Comparison of ENCODE assay signal across 20 mouse cellular contexts in the genomic region with DNA sequence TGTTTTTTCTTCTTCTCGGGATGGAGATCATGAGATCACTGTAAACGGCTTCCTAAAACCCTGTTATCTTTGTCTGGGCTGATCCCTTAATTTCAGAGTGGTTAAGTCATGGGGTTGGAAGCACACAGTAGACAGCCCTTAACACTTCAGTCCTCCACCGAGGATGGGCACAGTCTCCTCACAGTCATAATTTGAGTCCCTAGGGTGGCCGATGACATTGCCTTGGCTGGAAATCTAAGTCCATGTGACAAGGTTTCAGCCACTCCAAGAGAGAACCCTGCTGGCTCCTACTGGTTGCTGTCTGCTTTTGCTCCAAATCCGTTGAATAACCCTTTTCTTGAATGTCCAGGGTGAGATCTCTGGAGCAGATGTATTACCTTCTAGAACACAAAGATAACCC.
A peak's percentile ranks its signal among the peaks of the same experiment; 100 is the strongest.
DNase-seq lines count a peak whose midpoint lies in the region; ATAC-seq lines count a peak whose summit lies in the region.
"Had no signal": no experiment of that assay in that cellular context is flagged by ENCODE, and none has a peak within 500 bp of the region (broad histone marks: within the 10 kb centered on the region; RNA-seq: fewer than 3 reads in every experiment).

No protein-coding gene starts in this region.

- peaks cover 32% of the 10 kb centered on the region for H3K4me1 ChIP-seq in heart, embryonic 12.5 days (replicated peaks)
- H3K4me1 ChIP-seq in neural tube, embryonic 11.5 days (ENCODE audit: control insufficient read depth, insufficient read depth, low read length) = 0 out of 2 replicates have a peak, but pooled peaks cover 5% of the 10 kb centered on the region

- no peak overlapping the region for H3K4me2 ChIP-seq in heart, embryonic 12.5 days
- H3K4me2 ChIP-seq in neural tube, embryonic 11.5 days (ENCODE audit: low read depth) = no peak overlapping the region
- H3K4me2 ChIP-seq: embryonic facial prominence, embryonic 13.5 days; forebrain, embryonic 15.5 days; heart, embryonic 13.5 days; neural tube, embryonic 12.5 days had no signal

- peak; percentile 56 to 60 for DNase-seq in heart, adult 18-20 months
- peak; percentile 6 for DNase-seq in neural tube, embryonic 11.5 days (ENCODE audit: low spot score)
- DNase-seq in neural tube, embryonic 10.5 days (ENCODE audit: extremely low spot score, low spot score) = no peak
- peak; percentile 46 for DNase-seq in heart, postnatal 25 days (ENCODE audit: low spot score)
- DNase-seq in Muller cell, postnatal 12 days (ENCODE audit: inconsistent ontology term) = no peak
- DNase-seq in thymus, postnatal 0 days (ENCODE audit: low spot score) = no peak
- DNase-seq: adrenal gland, adult 8-10 months; cerebellum, adult 8-10 months; kidney, adult 9 months; kidney, postnatal 4 days; layer of hippocampus, adult 9-11 months; liver, postnatal 0 days had no signal

- H3K36me3 ChIP-seq in heart, embryonic 12.5 days = no peaks in the 10 kb centered on the region
- H3K36me3 ChIP-seq in neural tube, embryonic 11.5 days (ENCODE audit: control insufficient read depth, insufficient read depth, low read length) = no peaks in the 10 kb centered on the region
- H3K36me3 ChIP-seq: embryonic facial prominence, embryonic 13.5 days; forebrain, embryonic 15.5 days; heart, embryonic 13.5 days; limb, embryonic 10.5 days; neural tube, embryonic 12.5 days had no signal

- intact Hi-C loops in heart, postnatal 25 days (cut with DNase I) = loop anchor here (5.0 kb wide), 1 partner anchor 88 kb away; no protein-coding TSS in a partner anchor

- ATAC-seq in heart, embryonic 12.5 days (ENCODE audit: insufficient number of reproducible peaks, low FRiP score) = no peak
- ATAC-seq in neural tube, embryonic 11.5 days (ENCODE audit: insufficient read depth, low FRiP score, low TSS enrichment) = no peak
- ATAC-seq: forebrain, embryonic 15.5 days; inflammation-experienced regulatory T-cells, adult 6 months; liver, postnatal 0 days had no signal

- H3K27ac ChIP-seq in heart, embryonic 12.5 days (ENCODE audit: poor library complexity, severe bottlenecking) = no peak overlapping the region
- H3K27ac ChIP-seq in neural tube, embryonic 11.5 days (ENCODE audit: low read depth, low read length) = no peak overlapping the region
- H3K27ac ChIP-seq: embryonic facial prominence, embryonic 13.5 days; forebrain, embryonic 15.5 days; heart, embryonic 13.5 days; left cerebral cortex, adult 2 months; limb, embryonic 10.5 days; neural tube, embryonic 12.5 days had no signal

- WGBS in heart, embryonic 12.5 days = 39% methylated on average over 5 of the region's 5 CpGs
- 73% methylated on average over 5 of the region's 5 CpGs for WGBS in neural tube, embryonic 11.5 days

- no peaks in the 10 kb centered on the region for H3K9me3 ChIP-seq in heart, embryonic 12.5 days (replicated peaks)
- no peaks in the 10 kb centered on the region for H3K9me3 ChIP-seq in neural tube, embryonic 11.5 days (ENCODE audit: control insufficient read depth, low read length)
- H3K9me3 ChIP-seq: embryonic facial prominence, embryonic 13.5 days; forebrain, embryonic 15.5 days; heart, embryonic 13.5 days; limb, embryonic 10.5 days; neural tube, embryonic 12.5 days had no signal

- H3K27me3 ChIP-seq in heart, embryonic 12.5 days (replicated peaks) = no peaks in the 10 kb centered on the region
- H3K27me3 ChIP-seq in neural tube, embryonic 11.5 days (ENCODE audit: control insufficient read depth, insufficient read depth, low read length) = no peaks in the 10 kb centered on the region
- H3K27me3 ChIP-seq: embryonic facial prominence, embryonic 13.5 days; forebrain, embryonic 15.5 days; heart, embryonic 13.5 days; neural tube, embryonic 12.5 days had no signal

- no peak overlapping the region for H3K9ac ChIP-seq in heart, embryonic 12.5 days
- H3K9ac ChIP-seq in neural tube, embryonic 11.5 days (ENCODE audit: low read length) = no peak overlapping the region
- H3K9ac ChIP-seq: embryonic facial prominence, embryonic 13.5 days; forebrain, embryonic 15.5 days; heart, embryonic 13.5 days; liver, postnatal 0 days; neural tube, embryonic 12.5 days had no signal

- no peak overlapping the region for H3K4me3 ChIP-seq in heart, embryonic 12.5 days
- no peak overlapping the region for H3K4me3 ChIP-seq in neural tube, embryonic 11.5 days (ENCODE audit: low read depth, low read length)
- H3K4me3 ChIP-seq: embryonic facial prominence, embryonic 13.5 days; forebrain, embryonic 15.5 days; heart, embryonic 13.5 days; left cerebral cortex, adult 2 months; limb, embryonic 10.5 days; neural tube, embryonic 12.5 days had no signal

Comparison
In these comparisons a context has a peak if more than half of its experiments do, and no peak if none do; other contexts are left out.
1. DNase-seq: peak in heart, adult 18-20 months (2 of 2), neural tube, embryonic 11.5 days (single experiment) and heart, postnatal 25 days (single experiment); none in neural tube, embryonic 10.5 days (single experiment), Muller cell, postnatal 12 days (single experiment) and thymus, postnatal 0 days (single experiment).